Mouse (Mus musculus) lung, postnatal 0 days (tissue): ENCODE results near the gene Map3k4.

Source experiments
- CTCF ChIP-seq: IDR thresholded peaks from 2 replicates; pipeline ENCODE4 v1.5.1; 2016; ENCODE audit warnings: antibody characterized with exemption, mild to moderate bottlenecking
- EP300 ChIP-seq: IDR thresholded peaks from 2 replicates; pipeline ENCODE4 v1.6.1; 2016; ENCODE audit warnings: antibody characterized with exemption, mild to moderate bottlenecking, control low read depth

DNA sequence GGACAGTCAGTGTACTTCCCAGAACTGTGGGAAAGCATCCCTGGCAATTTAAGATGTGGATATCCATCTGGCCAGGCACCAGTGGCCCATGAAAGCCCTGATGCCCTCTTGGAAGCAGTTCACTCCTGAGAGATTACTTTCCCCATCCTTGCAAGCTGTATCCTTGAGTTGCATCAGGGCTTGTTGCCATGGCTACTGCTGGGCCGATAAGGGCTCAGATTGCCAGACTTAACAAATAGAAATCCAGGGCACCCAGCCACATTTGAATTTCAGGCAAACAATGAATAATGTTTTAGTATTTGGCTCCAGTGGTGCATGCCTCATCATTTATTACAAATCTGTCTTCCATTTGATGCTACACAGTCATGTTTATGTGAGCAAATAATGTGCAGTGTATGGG, 130.8 kb downstream of the Map3k4 start:
- TF ChIP-seq CTCF: no peak
- TF ChIP-seq EP300: no peak
